Mouse (Mus musculus): ENCODE results near the gene Sidt1. TPM values are rescaled to one million over a fixed set of nuclear protein-coding genes. Genes with fewer than 3 reads are reported as not detected.

Gene Sidt1
- polyA plus RNA-seq, 1 experiment from 2014 or later = 14.3 TPM

GRCm38 (mm10) chr16:44205973-44206372 is 127.0 kb downstream of the Sidt1 start:
- no peak for ATAC-seq (ENCODE audit: low FRiP score)
- Histone ChIP-seq H3K9ac (no peak overlapping the region), H3K4me1 (replicated peaks; ENCODE audit: control insufficient read depth, insufficient read depth, low read length) (no peaks in the 10 kb centered on the region), H3K36me3 (replicated peaks; ENCODE audit: control insufficient read depth, insufficient read depth) (peaks cover 61% of the 10 kb centered on the region), H3K4me3 (replicated peaks; ENCODE audit: low read length) (no peak overlapping the region), H3K27ac (no peak overlapping the region), H3K4me2 (replicated peaks) (no peak overlapping the region), H3K27me3 (ENCODE audit: control insufficient read depth, insufficient read depth, low read length) (no peaks in the 10 kb centered on the region), H3K9me3 (ENCODE audit: control insufficient read depth, low read length) (no peaks in the 10 kb centered on the region)
- 88% methylated on average over 8 of the region's 8 CpGs for WGBS
- no peak for DNase-seq (ENCODE audit: low spot score)

GRCm38 (mm10) chr16:44204331-44204730 is 128.7 kb downstream of the Sidt1 start:
- Histone ChIP-seq H3K27me3 (ENCODE audit: control insufficient read depth, insufficient read depth, low read length) (no peaks in the 10 kb centered on the region), H3K4me1 (replicated peaks; ENCODE audit: control insufficient read depth, insufficient read depth, low read length) (no peaks in the 10 kb centered on the region), H3K4me3 (replicated peaks; ENCODE audit: low read length) (no peak overlapping the region), H3K4me2 (replicated peaks) (no peak overlapping the region), H3K9me3 (ENCODE audit: control insufficient read depth, low read length) (no peaks in the 10 kb centered on the region), H3K27ac (no peak overlapping the region), H3K36me3 (replicated peaks; ENCODE audit: control insufficient read depth, insufficient read depth) (peaks cover 57% of the 10 kb centered on the region), H3K9ac (no peak overlapping the region)
- ATAC-seq (ENCODE audit: low FRiP score) (no peak), DNase-seq (ENCODE audit: low spot score) (no peak)
- WGBS = 85% methylated on average over 6 of the region's 6 CpGs

DNA sequence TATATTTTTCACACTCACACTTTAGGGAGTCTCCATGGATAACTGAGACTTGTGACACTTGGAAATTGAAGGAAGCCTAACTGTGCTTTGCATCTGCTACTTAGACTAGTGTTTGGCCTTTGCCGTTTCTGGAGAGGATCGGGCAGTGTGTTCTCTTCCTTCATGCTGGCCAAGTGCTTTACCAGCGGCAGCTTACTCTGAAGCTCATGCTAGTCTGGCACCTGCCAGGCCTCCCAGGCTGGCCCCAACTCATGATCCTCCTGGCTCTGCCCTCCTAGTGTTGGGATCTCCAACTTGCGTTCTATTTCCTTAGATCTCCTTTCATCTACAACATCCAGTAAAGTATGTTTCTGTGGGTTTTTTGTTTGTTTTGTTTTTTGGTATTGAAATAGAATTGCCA is 132.8 kb downstream of the Sidt1 start:
- Histone ChIP-seq H3K9me3 (ENCODE audit: control insufficient read depth, low read length) (no peaks in the 10 kb centered on the region), H3K4me2 (replicated peaks) (no peak overlapping the region), H3K27me3 (ENCODE audit: control insufficient read depth, insufficient read depth, low read length) (no peaks in the 10 kb centered on the region), H3K9ac (no peak overlapping the region), H3K4me3 (replicated peaks; ENCODE audit: low read length) (no peak overlapping the region), H3K27ac (no peak overlapping the region), H3K4me1 (replicated peaks; ENCODE audit: control insufficient read depth, insufficient read depth, low read length) (no peaks in the 10 kb centered on the region), H3K36me3 (replicated peaks; ENCODE audit: control insufficient read depth, insufficient read depth) (peaks cover 27% of the 10 kb centered on the region)
- no peak for ATAC-seq (ENCODE audit: low FRiP score)
- no peak for DNase-seq (ENCODE audit: low spot score)
- WGBS = 91% methylated on average over 4 of the region's 4 CpGs

DNA sequence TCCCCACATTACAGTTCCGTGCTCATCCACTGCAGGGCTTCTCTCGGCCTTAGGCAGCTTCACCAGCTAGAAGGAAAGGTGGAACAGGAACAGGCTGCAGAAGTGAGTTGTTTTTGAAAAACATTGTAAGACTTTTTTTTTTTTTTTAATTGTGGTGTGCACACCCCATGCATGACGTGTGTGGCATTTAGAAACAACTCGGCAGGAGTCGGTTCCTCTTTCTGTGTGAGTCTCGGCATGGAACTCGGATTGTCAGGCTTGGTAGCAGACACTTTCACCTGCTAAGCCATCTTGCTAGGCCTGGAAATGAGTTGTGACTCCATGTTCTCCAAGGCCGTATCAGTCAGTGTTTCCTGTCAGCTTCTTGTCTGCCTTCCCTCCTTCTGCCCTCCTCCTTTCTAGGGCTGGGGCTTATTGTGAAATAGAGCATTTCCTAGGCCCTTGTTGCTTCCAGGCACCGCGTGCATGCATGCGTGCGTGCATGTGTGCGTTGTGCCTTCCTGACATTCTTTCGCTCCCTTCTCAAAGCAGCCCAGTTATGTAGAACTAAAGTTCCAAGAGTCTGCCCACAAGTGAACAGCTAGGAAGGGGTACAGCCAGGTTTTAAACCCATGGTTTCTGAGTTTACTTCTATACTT is 133.8 kb downstream of the Sidt1 start:
- no peaks in the 10 kb centered on the region for H3K27me3 ChIP-seq (ENCODE audit: control insufficient read depth, insufficient read depth, low read length)
- no peak overlapping the region for H3K27ac ChIP-seq
- no peak for DNase-seq (ENCODE audit: low spot score)
- peaks cover 27% of the 10 kb centered on the region for H3K36me3 ChIP-seq (replicated peaks; ENCODE audit: control insufficient read depth, insufficient read depth)
- H3K4me3 ChIP-seq (replicated peaks; ENCODE audit: low read length) = no peak overlapping the region
- 92% methylated on average over 14 of the region's 14 CpGs for WGBS
- no peak overlapping the region for H3K4me2 ChIP-seq (replicated peaks)
- no peaks in the 10 kb centered on the region for H3K9me3 ChIP-seq (ENCODE audit: control insufficient read depth, low read length)
- ATAC-seq (ENCODE audit: low FRiP score) = no peak
- H3K4me1 ChIP-seq (replicated peaks; ENCODE audit: control insufficient read depth, insufficient read depth, low read length) = no peaks in the 10 kb centered on the region
- no peak overlapping the region for H3K9ac ChIP-seq

DNA sequence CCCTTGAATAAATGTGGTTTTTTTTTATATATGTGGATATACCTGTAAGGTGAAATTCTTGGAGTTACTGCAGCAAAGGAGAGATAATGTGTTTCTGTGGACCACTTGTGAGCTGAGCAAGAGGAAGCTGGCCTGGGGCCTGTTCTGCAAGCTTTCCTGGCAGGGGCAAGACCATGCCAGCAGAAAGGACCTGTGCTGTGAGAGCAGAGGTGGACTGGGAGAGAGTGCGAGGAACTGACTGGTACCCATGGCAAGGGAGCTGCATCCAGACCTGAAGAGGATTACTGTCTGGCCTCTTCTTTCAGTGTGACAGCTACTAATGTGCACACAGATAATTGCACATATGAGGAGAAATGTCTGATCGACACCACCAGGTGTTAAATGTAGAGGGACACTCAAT is 142.0 kb downstream of the Sidt1 start:
- Histone ChIP-seq H3K9me3 (ENCODE audit: control insufficient read depth, low read length) (no peaks in the 10 kb centered on the region), H3K9ac (no peak overlapping the region), H3K27me3 (ENCODE audit: control insufficient read depth, insufficient read depth, low read length) (no peaks in the 10 kb centered on the region), H3K4me3 (replicated peaks; ENCODE audit: low read length) (no peak overlapping the region), H3K4me1 (replicated peaks; ENCODE audit: control insufficient read depth, insufficient read depth, low read length) (no peaks in the 10 kb centered on the region), H3K27ac (no peak overlapping the region), H3K4me2 (replicated peaks) (no peak overlapping the region), H3K36me3 (replicated peaks; ENCODE audit: control insufficient read depth, insufficient read depth) (no peaks in the 10 kb centered on the region)
- no peak for DNase-seq (ENCODE audit: low spot score)
- WGBS = 94% methylated on average over 2 of the region's 2 CpGs
- ATAC-seq (ENCODE audit: low FRiP score) = no peak

Other genes with a start within 250 kb of the Sidt1 start
- 169 and 200 TPM in 2 replicates for gene Atp6v1a, start 193.5 kb downstream of the Sidt1 start, polyA plus RNA-seq (2014; fragmentation: Nextera tagmentation; extraction: Ambion mirVana)
- 41.0 and 46.7 TPM in 2 replicates for gene Naa50, start 193.4 kb downstream of the Sidt1 start, polyA plus RNA-seq (2014; fragmentation: Nextera tagmentation; extraction: Ambion mirVana)
- 4.4 and 4.7 TPM in 2 replicates for gene Usf3, start 159.9 kb downstream of the Sidt1 start, polyA plus RNA-seq (2014; fragmentation: Nextera tagmentation; extraction: Ambion mirVana)
- gene Spice1, start 13.9 kb upstream of the Sidt1 start, polyA plus RNA-seq (2014; fragmentation: Nextera tagmentation; extraction: Ambion mirVana) = 14.6 and 19.9 TPM in 2 replicates
- gene Cfap44, start 61.6 kb upstream of the Sidt1 start, polyA plus RNA-seq (2014; fragmentation: Nextera tagmentation; extraction: Ambion mirVana) = 7.8 and 11.0 TPM in 2 replicates
- 10.1 and 11.8 TPM in 2 replicates for gene Boc, start 225.7 kb upstream of the Sidt1 start, polyA plus RNA-seq (2014; fragmentation: Nextera tagmentation; extraction: Ambion mirVana)

Data from hindbrain, embryonic 14.5 days (tissue).